ENCODE assay signal across 13 mouse cellular contexts in the genomic region with DNA sequence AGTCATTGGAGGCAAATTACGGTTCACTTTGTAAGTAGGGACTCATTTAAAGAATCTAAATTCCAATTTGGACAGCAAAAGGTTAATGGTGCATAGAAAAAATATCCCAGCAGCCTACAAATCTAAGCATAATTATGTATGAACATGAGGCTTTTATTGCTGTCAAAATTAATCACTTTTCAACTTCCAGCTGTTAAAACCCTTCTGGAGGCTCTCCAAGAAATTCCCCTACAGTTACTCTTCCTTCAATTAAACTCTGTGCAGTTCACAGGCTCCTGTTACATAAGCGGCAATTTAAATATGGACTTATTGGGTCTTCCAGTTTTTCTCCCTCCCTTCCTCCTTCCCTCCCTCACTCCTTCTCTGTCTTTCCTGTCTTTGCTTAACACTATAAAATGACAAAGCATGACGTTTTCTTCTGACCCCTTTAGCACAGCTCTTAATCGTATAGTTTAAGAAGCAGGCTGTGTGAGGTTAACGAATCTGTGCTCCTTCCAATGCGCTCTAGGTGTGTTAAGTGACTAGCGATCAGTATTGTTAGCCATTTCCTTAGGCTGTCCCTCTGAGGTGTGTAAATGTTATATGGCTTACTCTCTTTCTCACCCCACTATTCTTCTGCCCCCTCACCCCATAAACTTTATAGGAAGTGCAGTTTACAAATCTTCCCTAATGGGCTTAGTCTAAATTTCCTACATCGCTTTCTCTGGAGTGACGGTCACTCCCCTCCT.
DNase-seq lines count a peak whose midpoint lies in the region; ATAC-seq and TF ChIP-seq lines count a peak whose summit lies in the region.
"Had no signal": no experiment of that assay in that cellular context is flagged by ENCODE, and none has a peak within 500 bp of the region (broad histone marks: within the 10 kb centered on the region; RNA-seq: fewer than 3 reads in every experiment).

No protein-coding gene starts in this region.

- WGBS in stomach, embryonic 15.5 days, result 39% methylated on average over 9 of the region's 9 CpGs
- 44% methylated on average over 9 of the region's 9 CpGs for WGBS in stomach, postnatal 0 days

- 0 out of 2 replicates have a peak overlapping the region, but pooled peaks have one; percentile 13 for H3K27ac ChIP-seq in stomach, embryonic 15.5 days
- H3K27ac ChIP-seq in stomach, postnatal 0 days (replicated peaks), result no peak overlapping the region
- H3K27ac ChIP-seq: liver, embryonic 15.5 days had no signal

- no peaks in the 10 kb centered on the region for H3K27me3 ChIP-seq in stomach, embryonic 15.5 days (replicated peaks)
- no peaks in the 10 kb centered on the region for H3K27me3 ChIP-seq in stomach, postnatal 0 days (ENCODE audit: control insufficient read depth, insufficient read depth, low read length)

- no peak overlapping the region for H3K4me3 ChIP-seq in stomach, embryonic 15.5 days (replicated peaks)
- no peak overlapping the region for H3K4me3 ChIP-seq in stomach, postnatal 0 days (ENCODE audit: low read depth, low read length)
- H3K4me3 ChIP-seq: erythroblast, embryonic 14.5 days; liver, embryonic 15.5 days had no signal

- H3K9me3 ChIP-seq in stomach, embryonic 15.5 days, result no peaks in the 10 kb centered on the region
- H3K9me3 ChIP-seq in stomach, postnatal 0 days (ENCODE audit: control insufficient read depth, low read length), result no peaks in the 10 kb centered on the region
- H3K9me3 ChIP-seq: liver, embryonic 15.5 days had no signal

- TF ChIP-seq CTCF in stomach, postnatal 0 days (IDR thresholded peaks at IDR 0.05; ENCODE audit: low read depth), result no peak

- no peaks in the 10 kb centered on the region for H3K36me3 ChIP-seq in stomach, embryonic 15.5 days
- H3K36me3 ChIP-seq in stomach, postnatal 0 days (ENCODE audit: control insufficient read depth, insufficient read depth, low read length), result no peaks in the 10 kb centered on the region
- H3K36me3 ChIP-seq: liver, embryonic 15.5 days had no signal

- ATAC-seq in stomach, embryonic 15.5 days (ENCODE audit: insufficient read depth, low FRiP score, low read depth), result no peak
- no peak for ATAC-seq in stomach, postnatal 0 days (ENCODE audit: low FRiP score, low TSS enrichment)
- ATAC-seq: intestine, embryonic 16.5 days had no signal

- DNase-seq in kidney, adult 9 months, result peak; percentile 21
- DNase-seq in kidney, postnatal 4 days, result no peak
- DNase-seq in stomach, postnatal 0 days (ENCODE audit: low spot score), result no peak
- peak; percentile 47 for DNase-seq in kidney, postnatal 14 days
- no peak for DNase-seq in embryo, embryonic 9.5 days (ENCODE audit: extremely low spot score)
- no peak for DNase-seq in right cerebral cortex, postnatal 4 days
- no peak for DNase-seq in gastrocnemius, adult 18-20 months (ENCODE audit: low spot score)
- DNase-seq: cerebellum, postnatal 10 days; gastrocnemius, postnatal 14 days had no signal

- H3K4me1 ChIP-seq in stomach, embryonic 15.5 days, result peaks cover 4% of the 10 kb centered on the region; the same call in 1 of the 2 replicates
- H3K4me1 ChIP-seq in stomach, postnatal 0 days (replicated peaks; ENCODE audit: control insufficient read depth, insufficient read depth), result no peaks in the 10 kb centered on the region
- H3K4me1 ChIP-seq: liver, embryonic 15.5 days had no signal

- no peak overlapping the region for H3K9ac ChIP-seq in stomach, embryonic 15.5 days
- no peak overlapping the region for H3K9ac ChIP-seq in stomach, postnatal 0 days (ENCODE audit: low read length)
- H3K9ac ChIP-seq: liver, embryonic 15.5 days had no signal

- no peak overlapping the region for H3K4me2 ChIP-seq in stomach, embryonic 15.5 days
- H3K4me2 ChIP-seq in stomach, postnatal 0 days (replicated peaks; ENCODE audit: low read depth), result no peak overlapping the region
- H3K4me2 ChIP-seq: liver, embryonic 15.5 days had no signal

- TF ChIP-seq EP300 in stomach, postnatal 0 days (optimal IDR thresholded peaks at IDR 0.05), result no peak

Comparison
In these comparisons a context has a peak if more than half of its experiments do, and no peak if none do; other contexts are left out.
1. DNase-seq: peak in kidney, adult 9 months (single experiment) and kidney, postnatal 14 days (single experiment); none in kidney, postnatal 4 days (0 of 2), stomach, postnatal 0 days (single experiment), embryo, embryonic 9.5 days (single experiment), right cerebral cortex, postnatal 4 days (single experiment) and gastrocnemius, adult 18-20 months (single experiment).